Mouse (Mus musculus) adrenal gland, adult 10 weeks (tissue): ENCODE measurements around the gene Psmd6. TPM values are rescaled to one million over a fixed set of nuclear protein-coding genes. Genes with fewer than 3 reads are reported as not detected.

Experiments used
- polyA plus RNA-seq: library from polyadenylated mRNA; stranded (reverse); fragments of 350-450 nt; fragmentation: Illumina TruSeq; extraction: RNeasy Lipid Tissue Mini Kit (QIAGEN cat#74804); gene quantifications from one replicate; pipeline ENCODE4 v1.2.3, GENCODE M21; 2014; ENCODE audit warnings: low read depth, low replicate concordance

The Psmd6 gene
- 204 TPM for polyA plus RNA-seq

GRCm38 (mm10) chr14:14120230-14121096 lies at the start of gene Psmd6:
TSS of gene Psmd6 (minus strand) at chr14:14120984.

Other genes with a start within 250 kb of the Psmd6 start
- gene Gm281, start 206.5 kb downstream of the Psmd6 start, polyA plus RNA-seq = not detected
- 19.0 TPM for gene Atxn7, start 159.5 kb downstream of the Psmd6 start, polyA plus RNA-seq
- gene Thoc7, start 159.1 kb downstream of the Psmd6 start, polyA plus RNA-seq = 441 TPM
- gene Olfr720, start 65.9 kb upstream of the Psmd6 start, polyA plus RNA-seq = not detected
- gene Olfr31, start 201.8 kb upstream of the Psmd6 start, polyA plus RNA-seq = not detected
- not detected for gene Il3ra, start 225.3 kb upstream of the Psmd6 start, polyA plus RNA-seq